Comparison of ENCODE assay signal across 11 mouse cellular contexts in genomic region chr2:70113798-70114782, GRCm38 (mm10).
DNase-seq lines count a peak whose midpoint lies in the region; ATAC-seq lines count a peak whose summit lies in the region.
"Had no signal": no experiment of that assay in that cellular context is flagged by ENCODE, and none has a peak within 500 bp of the region (broad histone marks: within the 10 kb centered on the region; RNA-seq: fewer than 3 reads in every experiment).

No protein-coding gene starts in this region.

- no peaks in the 10 kb centered on the region for H3K9me3 ChIP-seq in forebrain, embryonic 12.5 days
- no peaks in the 10 kb centered on the region for H3K9me3 ChIP-seq in heart, embryonic 12.5 days (replicated peaks)
- H3K9me3 ChIP-seq: G1E; liver, embryonic 15.5 days had no signal

- peak overlapping the region; percentile 79 for H3K27ac ChIP-seq in forebrain, embryonic 12.5 days
- no peak overlapping the region for H3K27ac ChIP-seq in heart, embryonic 12.5 days (ENCODE audit: poor library complexity, severe bottlenecking)
- H3K27ac ChIP-seq: liver, embryonic 15.5 days had no signal

- no peak overlapping the region for H3K9ac ChIP-seq in forebrain, embryonic 12.5 days
- no peak overlapping the region for H3K9ac ChIP-seq in heart, embryonic 12.5 days
- H3K9ac ChIP-seq: liver, embryonic 15.5 days had no signal

- DNase-seq in ovary, adult 18-20 months (ENCODE audit: low spot score) = peak; percentile 40
- DNase-seq in ovary, postnatal 14 days (ENCODE audit: low spot score) = no peak
- peak; percentile 69 for DNase-seq in layer of hippocampus, adult 9-11 months
- no peak for DNase-seq in right cerebral cortex, adult 18-20 months
- DNase-seq in heart, adult 18-20 months = no peak
- DNase-seq: heart, postnatal 10 days; kidney, postnatal 25 days had no signal

- H3K4me1 ChIP-seq in forebrain, embryonic 12.5 days = peaks cover 13% of the 10 kb centered on the region
- peaks cover 10% of the 10 kb centered on the region; the same call in 1 of the 2 replicates for H3K4me1 ChIP-seq in heart, embryonic 12.5 days (replicated peaks)
- H3K4me1 ChIP-seq: liver, embryonic 15.5 days had no signal

- peak; percentile 88; the same call in 1 of the 2 replicates for ATAC-seq in forebrain, embryonic 12.5 days (ENCODE audit: low FRiP score)
- no peak for ATAC-seq in heart, embryonic 12.5 days (ENCODE audit: insufficient number of reproducible peaks, low FRiP score)

- no peak overlapping the region for H3K4me2 ChIP-seq in forebrain, embryonic 12.5 days
- no peak overlapping the region for H3K4me2 ChIP-seq in heart, embryonic 12.5 days
- H3K4me2 ChIP-seq: liver, embryonic 15.5 days had no signal

- H3K36me3 ChIP-seq in forebrain, embryonic 12.5 days (replicated peaks) = no peaks in the 10 kb centered on the region
- H3K36me3 ChIP-seq in heart, embryonic 12.5 days = no peaks in the 10 kb centered on the region
- H3K36me3 ChIP-seq: G1E; liver, embryonic 15.5 days had no signal

- peaks cover 4% of the 10 kb centered on the region; the same call in 1 of the 2 replicates for H3K27me3 ChIP-seq in forebrain, embryonic 12.5 days
- peaks cover 5% of the 10 kb centered on the region for H3K27me3 ChIP-seq in heart, embryonic 12.5 days (replicated peaks)

- 48% methylated on average over 12 of the region's 12 CpGs for WGBS in forebrain, embryonic 12.5 days
- 62% methylated on average over 12 of the region's 12 CpGs for WGBS in heart, embryonic 12.5 days

- H3K4me3 ChIP-seq in forebrain, embryonic 12.5 days (replicated peaks) = no peak overlapping the region
- no peak overlapping the region for H3K4me3 ChIP-seq in heart, embryonic 12.5 days
- H3K4me3 ChIP-seq: liver, embryonic 15.5 days had no signal

Comparison
In these comparisons a context has a peak if more than half of its experiments do, and no peak if none do; other contexts are left out.
1. DNase-seq: peak in ovary, adult 18-20 months (single experiment) and layer of hippocampus, adult 9-11 months (single experiment); none in ovary, postnatal 14 days (single experiment), right cerebral cortex, adult 18-20 months (single experiment) and heart, adult 18-20 months (0 of 2).